Mouse (Mus musculus): Measurements from ENCODE around the gene Abhd16a. TPM values are rescaled to one million over a fixed set of nuclear protein-coding genes. Genes with fewer than 3 reads are reported as not detected.

The Abhd16a gene
- total and polyA plus RNA-seq, 3 experiments: 53.2 to 98.2 (median 62.5) TPM

DNA sequence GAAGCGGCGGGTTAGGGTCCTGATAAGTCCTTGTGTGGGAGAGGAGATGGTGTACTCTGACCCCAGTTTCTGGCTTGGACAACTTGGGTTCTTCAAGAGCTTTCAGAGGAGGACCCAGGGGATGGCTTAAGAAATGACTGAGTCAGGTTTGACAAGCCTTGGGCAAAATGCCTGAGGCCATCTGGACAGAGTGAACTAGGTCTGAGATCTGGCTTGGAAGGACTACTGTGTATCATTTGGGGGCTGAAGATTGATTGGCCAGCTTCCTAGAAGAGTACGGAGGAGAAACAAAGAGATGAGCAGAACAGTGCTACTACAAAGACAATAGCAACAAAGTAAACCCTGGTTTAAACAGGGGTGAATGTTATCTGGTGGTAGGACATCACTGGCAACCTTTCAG, 25.6 kb upstream of the Abhd16a start:
- TF ChIP-seq POLR2A (IDR thresholded peaks at IDR 0.05; ENCODE audit: insufficient read depth, low read depth, low read length) (no peak), EP300 (IDR thresholded peaks at IDR 0.05; ENCODE audit: insufficient read depth, low read depth, low read length) (no peak), CTCF (IDR thresholded peaks at IDR 0.05) (no peak)
- Histone ChIP-seq H3K79me2 (replicated peaks; ENCODE audit: control insufficient read depth, insufficient read depth, low read length) (no peaks in the 10 kb centered on the region), H3K4me1 (ENCODE audit: control insufficient read depth, insufficient read depth, low read length) (peaks cover 4% of the 10 kb centered on the region), H3K4me3 (no peak overlapping the region), H3K27me3 (ENCODE audit: control insufficient read depth, insufficient read depth, low read length) (no peaks in the 10 kb centered on the region; the same call in 1 of the 2 replicates), H3K36me3 (ENCODE audit: control insufficient read depth, insufficient read depth, low read length) (no peaks in the 10 kb centered on the region), H3K9ac (ENCODE audit: low read depth, low read length) (no peak overlapping the region), H3K27ac (no peak overlapping the region)
- 79% methylated on average over 3 of the region's 3 CpGs for WGBS
- no peak for DNase-seq
- intact Hi-C loops (cut with DNase I): no loop called here

DNA sequence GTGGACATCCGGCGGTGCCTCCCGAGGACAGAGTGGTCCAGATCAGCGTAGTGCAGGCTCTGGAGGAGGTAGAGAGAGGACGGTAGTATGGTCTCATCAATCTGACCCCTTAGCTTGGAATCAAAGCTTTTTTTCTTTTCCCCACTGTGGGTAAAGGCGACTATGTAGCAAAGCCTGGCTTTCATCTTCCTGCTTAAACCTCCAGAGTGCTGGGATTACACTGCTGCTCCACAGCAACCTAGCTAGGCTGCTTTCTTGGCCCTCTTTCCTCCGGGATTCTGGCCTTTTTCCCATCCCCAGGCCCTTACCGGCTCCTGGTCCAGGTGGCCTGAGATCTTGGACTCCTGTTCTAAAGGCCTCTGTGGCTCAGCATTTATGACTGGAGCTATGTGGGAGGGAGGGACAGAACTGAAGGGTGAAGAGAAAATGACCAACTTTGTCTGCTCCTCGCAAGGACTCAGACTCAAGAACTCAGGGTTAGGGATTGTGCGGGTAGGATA, 24.6 kb upstream of the Abhd16a start:
- Histone ChIP-seq H3K4me1 (ENCODE audit: control insufficient read depth, insufficient read depth, low read length) (peaks cover 4% of the 10 kb centered on the region), H3K36me3 (ENCODE audit: control insufficient read depth, insufficient read depth, low read length) (no peaks in the 10 kb centered on the region), H3K27me3 (ENCODE audit: control insufficient read depth, insufficient read depth, low read length) (no peaks in the 10 kb centered on the region; the same call in 1 of the 2 replicates), H3K79me2 (replicated peaks; ENCODE audit: control insufficient read depth, insufficient read depth, low read length) (no peaks in the 10 kb centered on the region), H3K4me3 (no peak overlapping the region), H3K27ac (no peak overlapping the region; the same call in 1 of the 2 replicates), H3K9ac (ENCODE audit: low read depth, low read length) (peak overlapping the region; percentile 3; the same call in 1 of the 2 replicates)
- 49% methylated on average over 10 of the region's 10 CpGs for WGBS
- intact Hi-C loops (cut with DNase I): no loop called here
- no peak for DNase-seq
- TF ChIP-seq POLR2A (IDR thresholded peaks at IDR 0.05; ENCODE audit: insufficient read depth, low read depth, low read length) (no peak), CTCF (IDR thresholded peaks at IDR 0.05) (no peak), EP300 (IDR thresholded peaks at IDR 0.05; ENCODE audit: insufficient read depth, low read depth, low read length) (no peak)

DNA sequence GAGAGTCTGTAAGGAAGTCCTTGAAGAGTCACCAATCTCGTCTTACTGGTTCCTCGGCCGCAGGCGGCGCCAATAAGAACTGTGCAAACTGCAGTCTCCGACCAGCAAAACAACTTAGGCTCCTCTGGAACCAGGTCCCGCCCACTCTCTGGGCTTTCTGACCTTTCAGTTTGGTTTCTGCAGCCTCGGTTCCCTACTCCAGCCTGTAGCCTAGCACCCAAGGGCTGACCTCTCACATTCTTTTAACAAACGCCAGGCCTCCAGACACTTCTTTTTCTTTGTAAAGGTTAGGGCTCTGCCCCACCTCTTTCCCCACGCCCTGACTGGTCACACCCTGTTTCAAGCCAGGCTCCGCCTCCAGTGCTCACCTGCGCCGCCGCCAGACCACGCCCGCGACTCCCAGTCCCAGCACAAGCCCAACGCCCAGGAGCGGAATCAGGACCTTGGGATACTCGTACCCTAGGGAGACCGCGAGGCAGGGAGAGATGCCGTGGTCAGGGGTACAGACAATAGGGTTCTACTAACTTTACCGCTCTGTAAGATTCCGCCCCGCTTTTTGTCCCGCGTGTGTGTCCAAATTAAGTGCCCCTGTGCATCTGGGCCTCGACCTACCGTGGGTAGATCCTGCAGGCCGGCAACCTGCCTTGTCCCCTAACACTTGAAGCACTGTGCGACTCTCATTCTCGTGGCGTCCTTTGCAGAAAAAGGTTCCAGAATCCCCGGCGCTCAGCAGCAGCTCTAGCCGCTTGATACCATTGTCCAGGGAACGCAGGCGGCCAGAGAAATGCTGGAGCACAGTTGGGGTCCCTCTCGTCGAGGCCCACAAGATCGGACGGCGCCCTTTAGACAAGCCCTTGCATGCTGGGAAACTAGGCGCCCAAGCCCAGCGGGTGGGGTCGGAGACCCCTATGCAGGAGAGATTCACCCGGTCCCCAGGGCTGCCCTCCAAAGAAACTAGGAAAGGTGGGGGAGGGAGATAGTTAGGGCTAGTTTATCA, 23.8 kb upstream of the Abhd16a start, which contains the start of gene Ly6g6c:
Gene Ly6g6c, plus strand, starts transcription at position 438 of the 997 bp plus-strand sequence.
- Histone ChIP-seq H3K79me2 (replicated peaks; ENCODE audit: control insufficient read depth, insufficient read depth, low read length) (no peaks in the 10 kb centered on the region), H3K27me3 (ENCODE audit: control insufficient read depth, insufficient read depth, low read length) (no peaks in the 10 kb centered on the region; the same call in 1 of the 2 replicates)
- WGBS: 9% methylated on average over 48 of the region's 48 CpGs

DNA sequence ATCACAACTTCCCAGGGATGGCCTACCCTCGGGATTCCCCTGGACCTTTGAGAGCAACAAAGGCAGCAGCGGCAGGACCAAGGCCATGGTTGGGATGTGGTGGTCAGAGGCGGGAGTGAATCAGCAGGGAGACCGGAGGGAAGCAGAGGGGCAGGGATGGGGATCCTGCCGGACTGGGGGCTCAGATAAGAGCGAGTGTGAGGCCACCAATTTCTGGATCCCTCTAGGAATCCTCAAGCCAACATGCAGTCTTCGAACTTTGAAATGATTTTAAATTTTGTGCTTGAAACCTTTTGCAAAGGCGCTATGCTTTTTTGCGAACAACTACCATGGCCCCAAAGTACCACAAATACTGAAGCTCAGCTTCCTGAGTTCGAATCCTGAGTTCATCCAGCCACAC, 23.0 kb upstream of the Abhd16a start, which contains the start of gene Mpig6b:
Gene Mpig6b, minus strand, starts transcription at position 101 of the 400 bp plus-strand sequence.
- Histone ChIP-seq H3K79me2 (replicated peaks; ENCODE audit: control insufficient read depth, insufficient read depth, low read length) (no peaks in the 10 kb centered on the region), H3K27ac (no peak within 1 kb of the TSS), H3K27me3 (ENCODE audit: control insufficient read depth, insufficient read depth, low read length) (no peaks in the 10 kb centered on the region; the same call in 1 of the 2 replicates), H3K4me1 (ENCODE audit: control insufficient read depth, insufficient read depth, low read length) (peaks cover 2% of the 10 kb centered on the region), H3K4me3 (peak within 1 kb of the TSS; percentile 18; the same call in 1 of the 2 replicates), H3K9ac (ENCODE audit: low read depth, low read length) (peak within 1 kb of the TSS; percentile 36; the same call in 1 of the 2 replicates), H3K36me3 (ENCODE audit: control insufficient read depth, insufficient read depth, low read length) (no peaks in the 10 kb centered on the region)
- intact Hi-C loops (cut with DNase I): no loop called here
- 71% methylated on average over 10 of the region's 10 CpGs for WGBS
- DNase-seq: no peak
- no peak for TF ChIP-seq CTCF (IDR thresholded peaks at IDR 0.05)

More for the DNA sequence above, 23.8 kb upstream of the Abhd16a start, which contains the start of gene Ly6g6c:
- peak within 1 kb of the TSS; percentile 36 for H3K9ac ChIP-seq (ENCODE audit: low read depth, low read length)
- no peak for TF ChIP-seq POLR2A (IDR thresholded peaks at IDR 0.05; ENCODE audit: insufficient read depth, low read depth, low read length)
- no peak for TF ChIP-seq EP300 (IDR thresholded peaks at IDR 0.05; ENCODE audit: insufficient read depth, low read depth, low read length)
- no peak for TF ChIP-seq CTCF (IDR thresholded peaks at IDR 0.05)
- H3K4me3 ChIP-seq: peak within 1 kb of the TSS; percentile 18; the same call in 1 of the 2 replicates
- peaks cover 2% of the 10 kb centered on the region for H3K4me1 ChIP-seq (ENCODE audit: control insufficient read depth, insufficient read depth, low read length)
- intact Hi-C loops (cut with DNase I): no loop called here
- H3K27ac ChIP-seq: no peak within 1 kb of the TSS; the same call in 1 of the 2 replicates
- DNase-seq: peak; percentile 58 to 68
- H3K36me3 ChIP-seq (ENCODE audit: control insufficient read depth, insufficient read depth, low read length): no peaks in the 10 kb centered on the region

DNA sequence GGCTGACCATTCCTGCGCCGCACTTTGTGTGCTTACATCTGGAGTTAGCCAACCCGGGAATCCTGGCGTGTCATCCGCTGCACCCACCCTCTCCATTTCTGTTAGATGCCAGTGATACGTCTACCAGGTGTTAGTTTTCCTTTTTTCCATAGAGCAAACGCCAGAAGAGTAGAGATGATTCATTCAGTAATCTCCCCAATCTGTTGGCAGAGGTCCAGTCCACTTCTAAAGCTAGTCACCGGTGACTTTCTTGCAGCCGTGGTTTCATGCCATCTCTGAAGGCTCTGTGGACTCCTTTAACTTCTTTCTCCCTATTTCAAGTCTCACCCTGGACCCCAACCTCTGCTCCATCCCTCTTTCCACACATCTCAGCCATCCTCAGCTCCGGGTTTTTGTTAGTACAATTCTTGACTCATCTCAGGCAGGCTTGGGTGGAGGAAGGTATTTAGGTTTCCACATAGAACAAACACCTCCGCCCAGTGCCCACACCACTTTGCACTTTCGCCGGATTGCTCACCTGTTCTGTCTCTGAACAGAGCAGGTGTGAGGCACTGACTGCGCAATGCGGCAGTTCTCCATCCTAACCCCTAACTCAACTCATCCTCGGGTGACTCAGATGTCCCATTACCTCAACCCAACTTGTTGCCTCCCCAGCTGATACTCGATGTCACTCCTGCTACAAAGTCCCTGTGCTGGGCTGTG, 20.7 kb upstream of the Abhd16a start:
- intact Hi-C loops (cut with DNase I): no loop called here
- no peak for DNase-seq
- Histone ChIP-seq H3K79me2 (replicated peaks; ENCODE audit: control insufficient read depth, insufficient read depth, low read length) (no peaks in the 10 kb centered on the region), H3K9ac (ENCODE audit: low read depth, low read length) (no peak overlapping the region), H3K36me3 (ENCODE audit: control insufficient read depth, insufficient read depth, low read length) (no peaks in the 10 kb centered on the region), H3K27ac (no peak overlapping the region), H3K4me3 (no peak overlapping the region), H3K27me3 (ENCODE audit: control insufficient read depth, insufficient read depth, low read length) (no peaks in the 10 kb centered on the region; the same call in 1 of the 2 replicates), H3K4me1 (ENCODE audit: control insufficient read depth, insufficient read depth, low read length) (peaks cover 2% of the 10 kb centered on the region)
- TF ChIP-seq CTCF (IDR thresholded peaks at IDR 0.05) (no peak), POLR2A (IDR thresholded peaks at IDR 0.05; ENCODE audit: insufficient read depth, low read depth, low read length) (no peak), EP300 (IDR thresholded peaks at IDR 0.05; ENCODE audit: insufficient read depth, low read depth, low read length) (no peak)
- WGBS: 62% methylated on average over 17 of the region's 17 CpGs
